Mouse (Mus musculus) MEL (cell line): ENCODE results near the gene Cstf2.

Source experiments
- CTCF ChIP-seq, 3 experiments: IDR thresholded peaks in 2 of 3; conservative IDR thresholded peaks in 1 of 3; 2 replicates each; pipeline ENCODE4 v1.5.1; 2011 to 2012; ENCODE audit warnings: low read length in 3 of 3, low read depth in 2 of 3, mild to moderate bottlenecking in 2 of 3, improper control_type of control experiment in 1 of 3, inconsistent platforms in 1 of 3, mixed read lengths in 1 of 3, moderate library complexity in 1 of 3; ENCODE audit not compliant: control insufficient read depth in 1 of 3, insufficient read depth in 1 of 3, poor library complexity in 1 of 3, severe bottlenecking in 1 of 3
- POLR2AphosphoS2 ChIP-seq: IDR thresholded peaks from 2 replicates; pipeline ENCODE4 v1.6.1; 2011; ENCODE audit warnings: low read length, improper control_type of control experiment

GRCm38 (mm10) chrX:134020664-134021063, 38.3 kb upstream of the Cstf2 start:
- TF ChIP-seq CTCF (IDR thresholded peaks at IDR 0.05 in 2 of 3, conservative IDR thresholded peaks at IDR 0.05 in 1 of 3; ENCODE audit: control insufficient read depth in 1 of 3, insufficient read depth in 1 of 3, low read depth in 2 of 3, low read length in 3 of 3, poor library complexity in 1 of 3, severe bottlenecking in 1 of 3) (no peak), POLR2AphosphoS2 (no peak)
